Comparison of ENCODE assay signal across 8 mouse cellular contexts in genomic region chr13:64248161-64248774, GRCm38 (mm10). TPM values are rescaled to one million over a fixed set of nuclear protein-coding genes. Genes with fewer than 3 reads are reported as not detected.
DNase-seq lines count a peak whose midpoint lies in the region; ATAC-seq and TF ChIP-seq lines count a peak whose summit lies in the region.

No protein-coding gene starts in this region.

- under 1% methylated on average over 23 of the region's 24 CpGs for whole genome bisulfite sequencing in embryonic facial prominence, embryonic 14.5 days
- WGBS in heart, embryonic 14.5 days = under 1% methylated on average over 24 of the region's 24 CpGs
- 2% methylated on average over 24 of the region's 24 CpGs for WGBS in spleen, adult 2 months

- TF ChIP-seq CTCF in spleen, adult 2 months (IDR thresholded peaks at IDR 0.05; ENCODE audit: extremely low read depth, insufficient read depth, insufficient read length, insufficient replicate concordance) = no peak

- H3K4me2 ChIP-seq in embryonic facial prominence, embryonic 14.5 days (ENCODE audit: low read depth, low read length) = peak overlapping the region; percentile 84
- H3K4me2 ChIP-seq in heart, embryonic 14.5 days (ENCODE audit: low read length) = peak overlapping the region; percentile 69

- H3K27ac ChIP-seq in embryonic facial prominence, embryonic 14.5 days (replicated peaks; ENCODE audit: low read depth, low read length) = no peak overlapping the region
- H3K27ac ChIP-seq in heart, embryonic 14.5 days (replicated peaks in 1 of 2; ENCODE audit: control insufficient read depth in 1 of 2, insufficient read depth in 1 of 2, low read depth in 2 of 2, low read length in 2 of 2) = peak overlapping the region; percentile 60 to 63
- peak overlapping the region; percentile 66 for H3K27ac ChIP-seq in spleen, adult 2 months (ENCODE audit: insufficient read depth, low read length)

- H3K36me3 ChIP-seq in embryonic facial prominence, embryonic 14.5 days (ENCODE audit: control insufficient read depth, insufficient read depth, low read length) = no peaks in the 10 kb centered on the region; the same call in 1 of the 2 replicates
- H3K36me3 ChIP-seq in heart, embryonic 14.5 days (ENCODE audit: control insufficient read depth, insufficient read depth, low read length) = peaks cover 12% of the 10 kb centered on the region
- H3K36me3 ChIP-seq in spleen, adult 2 months (ENCODE audit: control insufficient read depth, insufficient read depth, low read length) = no peaks in the 10 kb centered on the region

- H3K4me3 ChIP-seq in embryonic facial prominence, embryonic 14.5 days (ENCODE audit: low read depth, low read length) = peak overlapping the region; percentile 60
- H3K4me3 ChIP-seq in heart, embryonic 14.5 days (ENCODE audit: control insufficient read depth in 1 of 2, insufficient read depth in 1 of 2, low read depth in 1 of 2, low read length in 2 of 2) = peak overlapping the region; percentile 55 to 57
- H3K4me3 ChIP-seq in spleen, adult 2 months (ENCODE audit: extremely low read depth, insufficient read depth, insufficient read length) = peak overlapping the region; percentile 75

- TF ChIP-seq POLR2A in spleen, adult 2 months (IDR thresholded peaks at IDR 0.05; ENCODE audit: low read depth, low read length) = peak; percentile 28; the same call in 1 of the 2 replicates

- peak; percentile 81 for ATAC-seq in embryonic facial prominence, embryonic 14.5 days (ENCODE audit: low read depth)
- peak; percentile 90 for ATAC-seq in heart, embryonic 14.5 days (ENCODE audit: insufficient number of reproducible peaks, insufficient read depth, low FRiP score, low read depth)
- ATAC-seq in megakaryocyte, adult 5-6 weeks (ENCODE audit: poor library complexity, severe bottlenecking) = peak; percentile 84

- DNase-seq in A20 (ENCODE audit: low read depth, low spot score) (peak; percentile 84), WW6 (ENCODE audit: low read depth, low spot score) (peak; percentile 28)
- peak; percentile 77 for DNase-seq in embryonic facial prominence, embryonic 14.5 days (ENCODE audit: low spot score)
- DNase-seq in kidney, postnatal 10 days = peak; percentile 80
- DNase-seq in spleen, adult 2 months (ENCODE audit: low read depth in 1 of 2, low spot score in 2 of 2) = peak; percentile 32 to 69
- DNase-seq in cerebellum, adult 11 months = no peak

- H3K27me3 ChIP-seq in embryonic facial prominence, embryonic 14.5 days (replicated peaks; ENCODE audit: control insufficient read depth, insufficient read depth, low read length) = no peaks in the 10 kb centered on the region
- no peaks in the 10 kb centered on the region for H3K27me3 ChIP-seq in heart, embryonic 14.5 days (ENCODE audit: control insufficient read depth, insufficient read depth, low read length)
- no peaks in the 10 kb centered on the region for H3K27me3 ChIP-seq in spleen, adult 2 months (ENCODE audit: control insufficient read depth, insufficient read depth, low read length)

- H3K9ac ChIP-seq in embryonic facial prominence, embryonic 14.5 days (ENCODE audit: low read depth, low read length) = peak overlapping the region; percentile 76
- peak overlapping the region; percentile 71 for H3K9ac ChIP-seq in heart, embryonic 14.5 days (ENCODE audit: low read length)

- H3K4me1 ChIP-seq in embryonic facial prominence, embryonic 14.5 days (ENCODE audit: control insufficient read depth, insufficient read depth, low read length) = no peaks in the 10 kb centered on the region
- H3K4me1 ChIP-seq in heart, embryonic 14.5 days (ENCODE audit: control insufficient read depth in 2 of 2, insufficient read depth in 2 of 2, low read length in 2 of 2) = peaks cover 0 to 11% of the 10 kb centered on the region in 2 experiments; a peak in 1 of 4 replicates
- peaks cover 2% of the 10 kb centered on the region; the same call in 1 of the 2 replicates for H3K4me1 ChIP-seq in spleen, adult 2 months (ENCODE audit: control insufficient read depth, insufficient read depth, insufficient read length)

- H3K9me3 ChIP-seq in embryonic facial prominence, embryonic 14.5 days (ENCODE audit: control insufficient read depth, low read length) = no peaks in the 10 kb centered on the region
- H3K9me3 ChIP-seq in heart, embryonic 14.5 days (ENCODE audit: control insufficient read depth, low read length) = no peaks in the 10 kb centered on the region

RNA-seq across cellular contexts. Expression of gene Cdc14b, which starts 26.8 kb away (rescaled TPM):
- polyA plus RNA-seq in embryonic facial prominence, embryonic 14.5 days (2014; fragmentation: Nextera tagmentation; extraction: Ambion mirVana) = 12.7 and 14.7 TPM in 2 replicates
- 15.7 and 21.0 TPM in 2 replicates for polyA plus RNA-seq in heart, embryonic 14.5 days (2014; fragmentation: Nextera tagmentation; extraction: Ambion mirVana)
- total RNA-seq in megakaryocyte, adult 5-6 weeks (2015) = 5.0 and 5.1 TPM in 2 replicates
- 3.7 and 5.1 TPM in 2 replicates for total RNA-seq in megakaryocyte, adult 5-6 weeks (2017)
- 1.5 and 1.8 TPM in 2 replicates for polyA plus RNA-seq in spleen, adult 2 months (2012; rRNA removed)
